Mouse (Mus musculus) erythroblast, embryonic 14.5 days (primary cell): ENCODE measurements around the gene Map4k4.

ENCODE experiments used
- GATA1 ChIP-seq: IDR thresholded peaks from 2 replicates; pipeline ENCODE4 v1.6.1; 2012; ENCODE audit warnings: low read length, inconsistent platforms, mixed read lengths
- TAL1 ChIP-seq: IDR thresholded peaks from 3 replicates; pipeline ENCODE4 v1.6.1; 2012; ENCODE audit warnings: low read length, inconsistent platforms, mixed read lengths

DNA sequence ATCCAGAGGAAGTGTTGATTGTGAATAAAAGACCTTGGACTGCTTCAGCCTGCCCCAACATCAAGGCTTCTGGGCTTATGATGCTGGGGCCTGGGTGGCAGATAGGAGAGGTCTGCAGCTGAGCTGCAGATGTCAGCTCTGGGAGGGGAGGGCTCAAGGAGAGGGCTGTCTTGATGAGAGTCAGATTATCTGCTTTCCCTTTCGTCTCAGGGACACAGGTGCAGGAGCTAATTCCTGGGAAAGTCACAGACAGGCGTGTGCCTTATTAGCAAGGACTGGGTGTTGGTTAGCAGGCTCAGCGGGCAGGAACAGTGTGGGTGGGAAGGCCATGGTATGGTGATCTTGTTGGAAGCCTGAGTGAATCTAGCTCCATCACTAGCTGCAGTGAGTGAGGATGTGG is 63.1 kb downstream of the Map4k4 start:
- TF ChIP-seq TAL1 (no peak), GATA1 (no peak)
